Comparison of ENCODE assay signal across 23 mouse cellular contexts in the genomic region with DNA sequence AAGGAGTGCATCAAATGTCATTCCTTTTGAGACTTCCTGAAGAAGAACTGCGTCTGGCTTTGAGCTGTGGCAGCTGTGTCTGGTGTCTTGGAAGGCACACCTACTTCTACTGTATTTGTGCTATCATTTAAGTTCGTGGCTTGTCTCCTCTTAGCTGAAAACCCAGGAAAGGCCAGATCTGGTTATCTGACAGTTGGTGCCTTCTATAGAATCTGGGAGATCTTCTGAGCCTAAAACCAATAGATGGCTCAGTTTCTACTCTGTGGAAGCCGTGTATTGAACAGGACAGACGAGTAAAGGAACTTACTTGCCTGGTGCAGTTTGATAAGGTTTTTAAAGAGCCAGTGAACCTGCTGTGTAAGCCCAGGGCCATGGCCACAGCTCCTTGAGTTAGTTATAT. TPM values are rescaled to one million over a fixed set of nuclear protein-coding genes. Genes with fewer than 3 reads are reported as not detected.
DNase-seq lines count a peak whose midpoint lies in the region; ATAC-seq and TF ChIP-seq lines count a peak whose summit lies in the region.
"Had no signal": no experiment of that assay in that cellular context is flagged by ENCODE, and none has a peak within 500 bp of the region (broad histone marks: within the 10 kb centered on the region; RNA-seq: fewer than 3 reads in every experiment).

No protein-coding gene starts in this region.

- H3K9me3 ChIP-seq in MEL (replicated peaks; ENCODE audit: insufficient read depth, low read length), result no peaks in the 10 kb centered on the region
- H3K9me3 ChIP-seq in liver, embryonic 13.5 days (replicated peaks), result no peaks in the 10 kb centered on the region
- H3K9me3 ChIP-seq in liver, postnatal 0 days (ENCODE audit: low read length), result no peaks in the 10 kb centered on the region
- no peaks in the 10 kb centered on the region for H3K9me3 ChIP-seq in neural tube, embryonic 15.5 days (replicated peaks)
- H3K9me3 ChIP-seq: embryonic facial prominence, embryonic 13.5 days; forebrain, embryonic 12.5 days; hindbrain, embryonic 12.5 days had no signal

- peak; percentile 69 to 71 for TF ChIP-seq EP300 in MEL (IDR thresholded peaks at IDR 0.05; ENCODE audit: low read depth in 1 of 2, low read length in 2 of 2)
- no peak for TF ChIP-seq EP300 in liver, postnatal 0 days (IDR thresholded peaks at IDR 0.05; ENCODE audit: low read depth)

- no peak for TF ChIP-seq RAD21 in MEL (IDR thresholded peaks at IDR 0.05; ENCODE audit: low read depth, low read length)

- no peak overlapping the region for H3K9ac ChIP-seq in MEL (ENCODE audit: control insufficient read depth, low read depth, low read length, poor library complexity, severe bottlenecking)
- H3K9ac ChIP-seq in liver, embryonic 13.5 days, result no peak overlapping the region
- H3K9ac ChIP-seq in liver, postnatal 0 days (replicated peaks), result no peak overlapping the region
- no peak overlapping the region for H3K9ac ChIP-seq in neural tube, embryonic 15.5 days (replicated peaks)
- H3K9ac ChIP-seq: embryonic facial prominence, embryonic 13.5 days; forebrain, embryonic 12.5 days; hindbrain, embryonic 12.5 days had no signal

- peaks cover 0 to 34% of the 10 kb centered on the region in 2 experiments; a peak in 3 of 4 replicates for H3K36me3 ChIP-seq in MEL (ENCODE audit: control insufficient read depth in 1 of 2, insufficient read depth in 2 of 2, low read length in 2 of 2)
- peaks cover 8% of the 10 kb centered on the region; the same call in 1 of the 2 replicates for H3K36me3 ChIP-seq in liver, embryonic 13.5 days
- H3K36me3 ChIP-seq in liver, postnatal 0 days (replicated peaks; ENCODE audit: insufficient read depth, low read length), result peaks cover 5% of the 10 kb centered on the region
- H3K36me3 ChIP-seq in neural tube, embryonic 15.5 days, result 0 out of 2 replicates have a peak, but pooled peaks cover 1% of the 10 kb centered on the region
- H3K36me3 ChIP-seq: hindbrain, embryonic 12.5 days had no signal

- no peak for TF ChIP-seq POLR2A in MEL (IDR thresholded peaks at IDR 0.05; ENCODE audit: control insufficient read depth in 1 of 2, insufficient read depth in 1 of 2, low read depth in 1 of 2, low read length in 2 of 2, poor library complexity in 1 of 2)

- H3K4me3 ChIP-seq in MEL (ENCODE audit: control insufficient read depth in 1 of 2, insufficient read depth in 1 of 2, low read depth in 2 of 2, low read length in 2 of 2), result no peak overlapping the region
- H3K4me3 ChIP-seq in liver, embryonic 13.5 days (replicated peaks), result no peak overlapping the region
- H3K4me3 ChIP-seq in liver, postnatal 0 days (ENCODE audit: low read depth, low read length), result no peak overlapping the region
- no peak overlapping the region for H3K4me3 ChIP-seq in neural tube, embryonic 15.5 days (replicated peaks)
- H3K4me3 ChIP-seq: embryonic facial prominence, embryonic 13.5 days; forebrain, embryonic 12.5 days; gastrocnemius, adult 2 months; hindbrain, embryonic 12.5 days had no signal

- TF ChIP-seq CTCF in MEL (IDR thresholded peaks at IDR 0.05 in 2 of 3, conservative IDR thresholded peaks at IDR 0.05 in 1 of 3; ENCODE audit: control insufficient read depth in 1 of 3, insufficient read depth in 1 of 3, low read depth in 2 of 3, low read length in 3 of 3, poor library complexity in 1 of 3, severe bottlenecking in 1 of 3), result no peak
- TF ChIP-seq CTCF in liver, postnatal 0 days (IDR thresholded peaks at IDR 0.05; ENCODE audit: low read depth), result no peak

- peaks cover 10% of the 10 kb centered on the region for H3K79me2 ChIP-seq in MEL (ENCODE audit: control insufficient read depth, insufficient read depth, low read length, poor library complexity)

- 16% methylated on average over 4 of the region's 4 CpGs for WGBS in liver, embryonic 13.5 days (ENCODE audit: insufficient replicate concordance)
- 41% methylated on average over 4 of the region's 4 CpGs for WGBS in liver, postnatal 0 days (ENCODE audit: insufficient replicate concordance)
- WGBS in neural tube, embryonic 15.5 days, result 90% methylated on average over 4 of the region's 4 CpGs

- peak; percentile 84 for ATAC-seq in liver, embryonic 13.5 days (ENCODE audit: low read depth)
- ATAC-seq in liver, postnatal 0 days, result peak; percentile 55
- ATAC-seq in neural tube, embryonic 15.5 days (ENCODE audit: low FRiP score), result no peak
- ATAC-seq: activated CD4-positive, CD25-positive, alpha-beta regulatory T cell, adult 4 months; forebrain, embryonic 16.5 days; hindbrain, embryonic 16.5 days; Patski had no signal

- peaks cover 11 to 26% of the 10 kb centered on the region in 2 experiments for H3K4me1 ChIP-seq in MEL (ENCODE audit: control insufficient read depth in 1 of 2, insufficient read depth in 2 of 2, low read length in 2 of 2)
- peaks cover 38% of the 10 kb centered on the region for H3K4me1 ChIP-seq in liver, embryonic 13.5 days (replicated peaks)
- H3K4me1 ChIP-seq in liver, postnatal 0 days (ENCODE audit: insufficient read depth), result peaks cover 17% of the 10 kb centered on the region
- H3K4me1 ChIP-seq in neural tube, embryonic 15.5 days, result peaks cover 6% of the 10 kb centered on the region

- no peak overlapping the region for H3K4me2 ChIP-seq in liver, embryonic 13.5 days
- no peak overlapping the region for H3K4me2 ChIP-seq in liver, postnatal 0 days (ENCODE audit: low read depth, low read length)
- H3K4me2 ChIP-seq in neural tube, embryonic 15.5 days, result no peak overlapping the region
- H3K4me2 ChIP-seq: embryonic facial prominence, embryonic 13.5 days; forebrain, embryonic 12.5 days; hindbrain, embryonic 12.5 days had no signal

- DNase-seq in MEL (ENCODE audit: low read depth, low spot score), result peak; percentile 86
- peak; percentile 21 for DNase-seq in c-Kit-positive CD71-positive TER-119-negative erythroid progenitor cells, embryonic 14.5 days (ENCODE audit: low read depth)
- peak; percentile 11 for DNase-seq in liver, embryonic 13.5 days
- DNase-seq in liver, postnatal 0 days, result no peak
- no peak for DNase-seq in urinary bladder, postnatal 25 days (ENCODE audit: low spot score)
- DNase-seq in adrenal gland, postnatal 10 days, result no peak
- no peak for DNase-seq in thymus, postnatal 25 days
- DNase-seq: adrenal gland, postnatal 25 days; cerebellum, adult 11 months; cerebellum, adult 8-10 months; cerebellum, postnatal 14 days; gastrocnemius, adult 2 months; gastrocnemius, postnatal 25 days; heart, postnatal 10 days; heart, postnatal 4 days had no signal

- H3K27ac ChIP-seq in MEL (ENCODE audit: control insufficient read depth, low read depth, low read length), result peak overlapping the region; percentile 42; the same call in 1 of the 2 replicates
- H3K27ac ChIP-seq in liver, embryonic 13.5 days, result peak overlapping the region; percentile 36
- H3K27ac ChIP-seq in liver, postnatal 0 days (ENCODE audit: low read depth), result no peak overlapping the region
- H3K27ac ChIP-seq in neural tube, embryonic 15.5 days (replicated peaks), result no peak overlapping the region
- H3K27ac ChIP-seq: embryonic facial prominence, embryonic 13.5 days; forebrain, embryonic 12.5 days; gastrocnemius, adult 2 months; hindbrain, embryonic 12.5 days had no signal

- no peaks in the 10 kb centered on the region for H3K27me3 ChIP-seq in MEL (ENCODE audit: control insufficient read depth in 1 of 2, insufficient read depth in 2 of 2, low read length in 2 of 2)
- no peaks in the 10 kb centered on the region for H3K27me3 ChIP-seq in liver, embryonic 13.5 days
- H3K27me3 ChIP-seq in liver, postnatal 0 days (ENCODE audit: insufficient read depth, low read length), result no peaks in the 10 kb centered on the region
- H3K27me3 ChIP-seq in neural tube, embryonic 15.5 days (replicated peaks), result no peaks in the 10 kb centered on the region
- H3K27me3 ChIP-seq: embryonic facial prominence, embryonic 13.5 days; forebrain, embryonic 12.5 days; hindbrain, embryonic 12.5 days; Patski had no signal

TF ChIP-seq in MEL, 35 proteins besides CTCF, POLR2A, EP300 and RAD21:
- TF ChIP-seq TAL1 (IDR thresholded peaks at IDR 0.05; ENCODE audit: low read length) (peak; percentile 83), MXI1 (IDR thresholded peaks at IDR 0.05; ENCODE audit: low read depth, low read length) (peak; percentile 61), RCOR1 (IDR thresholded peaks at IDR 0.05; ENCODE audit: low read depth, low read length) (no peak; the same call in 1 of the 2 replicates), MYC (IDR thresholded peaks at IDR 0.05; ENCODE audit: low read depth, low read length) (no peak), ZNF384 (IDR thresholded peaks at IDR 0.05; ENCODE audit: low read depth, low read length) (no peak), ETS1 (IDR thresholded peaks at IDR 0.05; ENCODE audit: low read depth, low read length) (peak; percentile 44; the same call in 1 of the 2 replicates), MYB (IDR thresholded peaks at IDR 0.05; ENCODE audit: low read depth, low read length) (peak; percentile 62), ELF1 (IDR thresholded peaks at IDR 0.05; ENCODE audit: low read depth, low read length) (no peak), TCF12 (IDR thresholded peaks at IDR 0.05; ENCODE audit: low read depth, low read length) (peak; percentile 69), KAT2A (conservative IDR thresholded peaks at IDR 0.05; ENCODE audit: low read depth, low read length) (0 out of 2 replicates have a peak, but pooled peaks have one; percentile 34), SIN3A (IDR thresholded peaks at IDR 0.05; ENCODE audit: low read length) (peak; percentile 79), UBTF (IDR thresholded peaks at IDR 0.05; ENCODE audit: borderline replicate concordance, insufficient read depth, low read depth, low read length) (no peak), NELFE (IDR thresholded peaks at IDR 0.05; ENCODE audit: low read depth, low read length) (no peak), MAZ (IDR thresholded peaks at IDR 0.05; ENCODE audit: low read depth, low read length) (no peak), GATA1 (IDR thresholded peaks at IDR 0.05; ENCODE audit: low read depth, low read length) (peak; percentile 86), MAX (IDR thresholded peaks at IDR 0.05; ENCODE audit: low read length) (peak; percentile 59; the same call in 1 of the 2 replicates), TBP (IDR thresholded peaks at IDR 0.05; ENCODE audit: low read depth, low read length) (no peak), BHLHE40 (IDR thresholded peaks at IDR 0.05; ENCODE audit: borderline replicate concordance, low read depth, low read length) (0 out of 2 replicates have a peak, but pooled peaks have one; percentile 20)
TF ChIP-seq in MEL: peak in this region for 10.

RNA-seq across cellular contexts. Expression of a gene that starts 5.9 kb away (rescaled TPM):
- 27.7 and 34.4 TPM in 2 replicates for total RNA-seq in MEL (2012; rRNA removed)
- polyA plus RNA-seq in MEL (2012; ENCODE audit: insufficient read depth in 1 of 2, insufficient read length in 2 of 2, low read depth in 1 of 2, low replicate concordance in 2 of 2, missing spikeins in 1 of 2), result 10 to 100 TPM in 1 of 2 experiments, not detected in 1; 66.9 TPM
- polyA plus RNA-seq in liver, embryonic 13.5 days (2015; fragmentation: Nextera tagmentation; extraction: Ambion mirVana), result 19.1 and 22.1 TPM in 2 replicates
- polyA plus RNA-seq in liver, postnatal 0 days (2015; fragmentation: Nextera tagmentation; extraction: Ambion mirVana), result 23.6 and 24.1 TPM in 2 replicates
- 10 to 100 TPM; 39.2 to 45.9 TPM for total RNA-seq in adrenal gland, postnatal 10 days (2021)
- polyA plus RNA-seq in neural tube, embryonic 15.5 days (2015; fragmentation: Nextera tagmentation; extraction: Ambion mirVana), result 21.8 and 27.4 TPM in 2 replicates

Comparison
In these comparisons a context has a peak if more than half of its experiments do, and no peak if none do; other contexts are left out.
1. DNase-seq: peak in MEL (single experiment), c-Kit-positive CD71-positive TER-119-negative erythroid progenitor cells, embryonic 14.5 days (single experiment) and liver, embryonic 13.5 days (single experiment); none in liver, postnatal 0 days (single experiment), urinary bladder, postnatal 25 days (single experiment), adrenal gland, postnatal 10 days (single experiment) and thymus, postnatal 25 days (single experiment).
2. H3K27ac ChIP-seq: peak in MEL (single experiment) and liver, embryonic 13.5 days (single experiment); none in liver, postnatal 0 days (single experiment) and neural tube, embryonic 15.5 days (single experiment).